Mouse (Mus musculus): ENCODE results near the gene Acadvl. TPM values are rescaled to one million over a fixed set of nuclear protein-coding genes. Genes with fewer than 3 reads are reported as not detected.

Gene Acadvl
- polyA plus RNA-seq (2012; rRNA removed): 249 and 308 TPM in 2 replicates

- under 1% methylated on average over 35 of the region's 35 CpGs for WGBS
- H3K27ac ChIP-seq (ENCODE audit: insufficient read depth, low read depth, low read length): peak within 1 kb of the TSS; percentile 65
- peaks cover 11% of the 10 kb centered on the region; the same call in 1 of the 2 replicates for H3K4me1 ChIP-seq (ENCODE audit: control insufficient read depth, insufficient read depth, low read length)
- TF ChIP-seq CTCF (conservative IDR thresholded peaks at IDR 0.05; ENCODE audit: insufficient read depth, insufficient read length, low read depth, low read length) (peak; percentile 42), POLR2A (IDR thresholded peaks at IDR 0.05; ENCODE audit: low read depth, low read length) (peak; percentile 75)
- H3K36me3 ChIP-seq (ENCODE audit: control insufficient read depth, insufficient read depth, low read length): no peaks in the 10 kb centered on the region; the same call in none of the 2 replicates
- peak; percentile 96 for DNase-seq
- H3K27me3 ChIP-seq (replicated peaks; ENCODE audit: control insufficient read depth, insufficient read depth, low read length): no peaks in the 10 kb centered on the region
- peak within 1 kb of the TSS; percentile 73 for H3K4me3 ChIP-seq (ENCODE audit: insufficient read depth, low read depth, low read length)
Observed at GRCm38 (mm10) chr11:70014880-70015558, at the start of gene Acadvl. TSS of gene Acadvl (minus strand) at chr11:70015411.

DNA sequence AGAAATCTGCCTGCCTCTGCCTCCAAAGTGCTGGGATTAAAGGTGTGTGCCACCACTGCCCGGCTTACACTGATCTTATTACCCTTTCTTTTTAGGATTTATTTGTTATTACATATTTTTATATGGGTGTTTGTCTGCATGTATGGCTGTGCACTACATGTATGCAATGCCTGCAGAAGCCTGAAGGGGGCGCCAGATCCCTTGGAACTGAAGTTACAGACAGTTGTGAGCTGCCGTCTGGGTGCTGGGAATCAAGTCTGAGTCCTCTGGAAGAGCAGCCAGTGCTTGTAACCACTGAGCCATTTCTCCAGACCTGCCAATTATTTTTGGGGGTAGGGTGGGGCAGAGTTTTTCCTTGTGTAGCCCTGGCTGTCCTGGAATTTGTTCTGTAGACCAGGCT is 47.8 kb upstream of the Acadvl start:
- no peak overlapping the region for H3K4me3 ChIP-seq (ENCODE audit: insufficient read depth, low read depth, low read length)
- WGBS: 69% methylated on average over 3 of the region's 3 CpGs
- no peak overlapping the region for H3K27ac ChIP-seq (ENCODE audit: insufficient read depth, low read depth, low read length)
- H3K36me3 ChIP-seq (ENCODE audit: control insufficient read depth, insufficient read depth, low read length): no peaks in the 10 kb centered on the region
- H3K4me1 ChIP-seq (ENCODE audit: control insufficient read depth, insufficient read depth, low read length): no peaks in the 10 kb centered on the region; the same call in 1 of the 2 replicates
- DNase-seq: no peak
- H3K27me3 ChIP-seq (replicated peaks; ENCODE audit: control insufficient read depth, insufficient read depth, low read length): no peaks in the 10 kb centered on the region
- TF ChIP-seq CTCF (conservative IDR thresholded peaks at IDR 0.05; ENCODE audit: insufficient read depth, insufficient read length, low read depth, low read length): no peak
- no peak for TF ChIP-seq POLR2A (IDR thresholded peaks at IDR 0.05; ENCODE audit: low read depth, low read length)

GRCm38 (mm10) chr11:70059930-70060329 is 44.7 kb upstream of the Acadvl start:
- Histone ChIP-seq H3K36me3 (ENCODE audit: control insufficient read depth, insufficient read depth, low read length) (no peaks in the 10 kb centered on the region), H3K27me3 (replicated peaks; ENCODE audit: control insufficient read depth, insufficient read depth, low read length) (no peaks in the 10 kb centered on the region), H3K27ac (ENCODE audit: insufficient read depth, low read depth, low read length) (no peak overlapping the region), H3K4me1 (ENCODE audit: control insufficient read depth, insufficient read depth, low read length) (no peaks in the 10 kb centered on the region), H3K4me3 (ENCODE audit: insufficient read depth, low read depth, low read length) (no peak overlapping the region)
- 60% methylated on average over 6 of the region's 6 CpGs for WGBS
- DNase-seq: no peak
- no peak for TF ChIP-seq CTCF (conservative IDR thresholded peaks at IDR 0.05; ENCODE audit: insufficient read depth, insufficient read length, low read depth, low read length)
- no peak for TF ChIP-seq POLR2A (IDR thresholded peaks at IDR 0.05; ENCODE audit: low read depth, low read length)

DNA sequence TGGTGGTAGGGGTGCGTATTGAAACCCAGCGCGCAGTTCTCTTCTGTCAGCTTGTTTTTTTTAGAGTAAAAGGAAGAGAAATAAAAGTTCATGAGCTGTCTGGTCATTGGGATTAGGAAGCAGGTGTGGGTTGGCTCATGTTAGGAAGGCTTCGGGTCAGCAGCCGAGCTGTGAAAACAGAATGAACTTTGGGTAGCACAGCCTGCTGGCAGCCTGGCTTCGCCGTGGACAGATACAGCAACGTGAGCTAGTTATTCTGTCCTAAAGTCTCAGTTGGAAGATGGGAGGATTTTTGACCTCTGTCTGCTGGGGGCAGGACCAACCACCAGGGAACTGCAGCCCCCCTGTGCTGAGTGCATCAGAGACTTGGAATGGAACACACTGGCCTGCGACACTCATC is 42.6 kb upstream of the Acadvl start:
- H3K27ac ChIP-seq (ENCODE audit: insufficient read depth, low read depth, low read length): no peak overlapping the region
- H3K27me3 ChIP-seq (replicated peaks; ENCODE audit: control insufficient read depth, insufficient read depth, low read length): no peaks in the 10 kb centered on the region
- no peak overlapping the region for H3K4me3 ChIP-seq (ENCODE audit: insufficient read depth, low read depth, low read length)
- no peaks in the 10 kb centered on the region for H3K36me3 ChIP-seq (ENCODE audit: control insufficient read depth, insufficient read depth, low read length)
- DNase-seq: peak; percentile 80
- TF ChIP-seq POLR2A (IDR thresholded peaks at IDR 0.05; ENCODE audit: low read depth, low read length) (no peak), CTCF (conservative IDR thresholded peaks at IDR 0.05; ENCODE audit: insufficient read depth, insufficient read length, low read depth, low read length) (no peak)
- 62% methylated on average over 9 of the region's 9 CpGs for WGBS
- H3K4me1 ChIP-seq (ENCODE audit: control insufficient read depth, insufficient read depth, low read length): no peaks in the 10 kb centered on the region; the same call in 1 of the 2 replicates

DNA sequence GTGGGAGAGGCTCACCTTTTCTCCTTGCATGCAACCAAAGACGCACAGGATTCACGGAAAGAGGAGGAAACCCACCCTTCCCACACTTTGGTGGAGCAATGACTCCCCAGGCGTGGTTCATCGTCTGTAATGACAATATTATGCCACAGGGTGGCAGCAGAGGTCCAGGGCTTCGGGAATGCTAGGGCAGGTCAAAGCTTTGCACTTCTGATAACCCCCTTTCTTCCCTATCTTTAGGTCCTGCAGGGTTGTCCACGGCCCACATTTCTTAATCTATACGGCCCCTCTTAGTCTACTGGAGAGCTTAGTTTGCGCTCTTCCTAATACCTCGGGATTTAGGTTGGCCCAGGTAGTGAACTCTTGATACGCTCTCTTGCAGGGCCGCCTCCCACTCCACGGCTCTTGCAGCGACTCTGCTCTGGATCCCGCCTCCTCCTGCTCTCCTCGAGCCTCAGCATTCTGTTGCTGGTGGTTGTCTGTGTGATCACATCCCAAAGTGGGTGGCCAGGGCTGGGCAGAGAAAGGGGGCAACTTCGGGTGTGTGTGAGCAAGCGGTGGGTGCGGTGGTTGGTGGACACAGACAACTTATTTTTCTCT is 40.5 kb upstream of the Acadvl start:
- 25% methylated on average over 18 of the region's 18 CpGs for WGBS
- no peaks in the 10 kb centered on the region for H3K27me3 ChIP-seq (replicated peaks; ENCODE audit: control insufficient read depth, insufficient read depth, low read length)
- no peaks in the 10 kb centered on the region for H3K36me3 ChIP-seq (ENCODE audit: control insufficient read depth, insufficient read depth, low read length)
- no peak overlapping the region for H3K27ac ChIP-seq (ENCODE audit: insufficient read depth, low read depth, low read length)
- no peaks in the 10 kb centered on the region; the same call in 1 of the 2 replicates for H3K4me1 ChIP-seq (ENCODE audit: control insufficient read depth, insufficient read depth, low read length)
- DNase-seq: peak; percentile 70
- TF ChIP-seq POLR2A (IDR thresholded peaks at IDR 0.05; ENCODE audit: low read depth, low read length) (no peak), CTCF (conservative IDR thresholded peaks at IDR 0.05; ENCODE audit: insufficient read depth, insufficient read length, low read depth, low read length) (peak; percentile 95)
- H3K4me3 ChIP-seq (ENCODE audit: insufficient read depth, low read depth, low read length): no peak overlapping the region

GRCm38 (mm10) chr11:70053898-70054570 is 38.8 kb upstream of the Acadvl start, which contains the start of gene Asgr1:
TSS of gene Asgr1 (plus strand) at chr11:70054085.
- WGBS: 73% methylated on average over 10 of the region's 10 CpGs
- Histone ChIP-seq H3K36me3 (ENCODE audit: control insufficient read depth, insufficient read depth, low read length) (no peaks in the 10 kb centered on the region), H3K4me1 (ENCODE audit: control insufficient read depth, insufficient read depth, low read length) (no peaks in the 10 kb centered on the region; the same call in 1 of the 2 replicates), H3K27ac (ENCODE audit: insufficient read depth, low read depth, low read length) (no peak within 1 kb of the TSS), H3K4me3 (ENCODE audit: insufficient read depth, low read depth, low read length) (no peak within 1 kb of the TSS), H3K27me3 (replicated peaks; ENCODE audit: control insufficient read depth, insufficient read depth, low read length) (no peaks in the 10 kb centered on the region)
- DNase-seq: peak; percentile 61
- TF ChIP-seq POLR2A (IDR thresholded peaks at IDR 0.05; ENCODE audit: low read depth, low read length) (no peak), CTCF (conservative IDR thresholded peaks at IDR 0.05; ENCODE audit: insufficient read depth, insufficient read length, low read depth, low read length) (no peak)

DNA sequence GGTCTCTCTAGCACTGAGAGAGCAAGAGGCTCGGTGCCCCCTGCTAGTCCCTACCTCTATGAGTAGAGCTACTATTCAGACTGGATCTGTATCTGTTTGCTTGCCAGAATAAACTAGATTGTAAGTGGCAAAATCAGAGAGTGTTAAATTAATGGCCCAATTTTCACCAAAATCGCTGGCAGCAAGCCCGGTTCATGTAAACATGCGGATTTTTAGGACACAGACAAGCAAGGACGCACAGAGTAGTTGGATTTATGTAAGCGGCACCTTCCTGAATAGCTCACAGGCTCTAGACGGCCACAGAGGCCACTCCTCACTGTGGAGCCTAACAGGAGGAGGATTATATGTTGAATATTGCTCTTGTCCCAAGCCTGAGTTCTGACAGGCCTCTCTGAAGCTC is 37.9 kb upstream of the Acadvl start:
- no peak overlapping the region for H3K4me3 ChIP-seq (ENCODE audit: insufficient read depth, low read depth, low read length)
- no peak overlapping the region for H3K27ac ChIP-seq (ENCODE audit: insufficient read depth, low read depth, low read length)
- no peaks in the 10 kb centered on the region; the same call in 1 of the 2 replicates for H3K4me1 ChIP-seq (ENCODE audit: control insufficient read depth, insufficient read depth, low read length)
- H3K27me3 ChIP-seq (replicated peaks; ENCODE audit: control insufficient read depth, insufficient read depth, low read length): no peaks in the 10 kb centered on the region
- no peak for DNase-seq
- TF ChIP-seq CTCF (conservative IDR thresholded peaks at IDR 0.05; ENCODE audit: insufficient read depth, insufficient read length, low read depth, low read length) (no peak), POLR2A (IDR thresholded peaks at IDR 0.05; ENCODE audit: low read depth, low read length) (no peak)
- H3K36me3 ChIP-seq (ENCODE audit: control insufficient read depth, insufficient read depth, low read length): no peaks in the 10 kb centered on the region
- 59% methylated on average over 7 of the region's 7 CpGs for WGBS

Data from kidney, adult 2 months (tissue).